Mouse (Mus musculus): ENCODE measurements around the gene Scamp4. TPM values are rescaled to one million over a fixed set of nuclear protein-coding genes. Genes with fewer than 3 reads are reported as not detected.

The Scamp4 gene
- polyA plus RNA-seq, 1 experiment: 94.8 TPM

DNA sequence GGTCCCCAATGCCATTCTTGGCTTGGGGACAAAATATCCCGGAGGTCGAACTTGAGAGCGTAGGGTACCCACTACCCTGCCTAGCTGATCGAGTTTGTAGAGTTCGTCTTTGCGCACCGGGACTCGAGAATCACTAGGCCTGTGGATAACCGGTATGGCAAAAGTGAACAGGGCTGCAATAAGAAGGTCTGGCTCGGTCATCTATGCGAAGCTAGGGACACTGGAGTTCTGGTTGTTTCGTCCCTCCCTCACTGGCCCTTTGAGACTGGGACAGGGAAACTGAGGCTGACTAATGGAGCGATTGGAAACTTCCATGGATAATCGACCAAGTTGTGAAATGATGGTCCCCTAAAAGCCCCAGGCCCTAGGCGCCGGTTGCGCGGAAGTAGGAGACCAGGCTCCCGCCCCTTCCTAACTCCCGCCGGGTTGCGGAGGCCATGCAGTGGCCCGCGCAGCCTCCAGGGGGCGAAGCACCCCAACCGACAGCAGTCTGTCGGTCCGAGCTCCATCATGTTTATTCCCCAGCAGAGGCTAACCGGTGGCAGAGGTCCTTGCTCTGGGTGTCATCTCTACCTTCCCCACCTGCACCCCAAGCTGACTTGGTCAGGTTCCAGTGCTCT, 24.4 kb upstream of the Scamp4 start:
- Histone ChIP-seq H3K27ac (ENCODE audit: insufficient read depth, low read length) (peak overlapping the region; percentile 93), H3K27me3 (ENCODE audit: control insufficient read depth, insufficient read depth, low read length) (no peaks in the 10 kb centered on the region), H3K4me1 (ENCODE audit: control insufficient read depth, insufficient read depth, insufficient read length) (peaks cover 11% of the 10 kb centered on the region; the same call in 1 of the 2 replicates), H3K36me3 (ENCODE audit: control insufficient read depth, insufficient read depth, low read length) (no peaks in the 10 kb centered on the region; the same call in 1 of the 2 replicates), H3K4me3 (ENCODE audit: extremely low read depth, insufficient read depth, insufficient read length) (peak overlapping the region; percentile 82)
- peak; percentile 93 for TF ChIP-seq CTCF (IDR thresholded peaks at IDR 0.05; ENCODE audit: extremely low read depth, insufficient read depth, insufficient read length, insufficient replicate concordance)
- TF ChIP-seq POLR2A (IDR thresholded peaks at IDR 0.05; ENCODE audit: low read depth, low read length): no peak; the same call in 1 of the 2 replicates
- under 1% methylated on average over 29 of the region's 29 CpGs for WGBS
- DNase-seq (ENCODE audit: low read depth in 1 of 2, low spot score in 2 of 2): peak; percentile 79 to 83

GRCm38 (mm10) chr10:80578911-80579310, 23.8 kb upstream of the Scamp4 start:
- Histone ChIP-seq H3K4me3 (ENCODE audit: extremely low read depth, insufficient read depth, insufficient read length) (peak overlapping the region; percentile 41; the same call in 1 of the 2 replicates), H3K36me3 (ENCODE audit: control insufficient read depth, insufficient read depth, low read length) (peaks cover 4% of the 10 kb centered on the region), H3K4me1 (ENCODE audit: control insufficient read depth, insufficient read depth, insufficient read length) (peaks cover 11% of the 10 kb centered on the region; the same call in 1 of the 2 replicates), H3K27ac (ENCODE audit: insufficient read depth, low read length) (peak overlapping the region; percentile 70), H3K27me3 (ENCODE audit: control insufficient read depth, insufficient read depth, low read length) (no peaks in the 10 kb centered on the region)
- TF ChIP-seq POLR2A (IDR thresholded peaks at IDR 0.05; ENCODE audit: low read depth, low read length) (no peak), CTCF (IDR thresholded peaks at IDR 0.05; ENCODE audit: extremely low read depth, insufficient read depth, insufficient read length, insufficient replicate concordance) (peak; percentile 53; the same call in 1 of the 2 replicates)
- 7% methylated on average over 8 of the region's 8 CpGs for WGBS
- peak; percentile 78 to 88 for DNase-seq (ENCODE audit: low read depth in 1 of 2, low spot score in 2 of 2)

- WGBS: 67% methylated on average over 5 of the region's 5 CpGs
- TF ChIP-seq CTCF (IDR thresholded peaks at IDR 0.05; ENCODE audit: extremely low read depth, insufficient read depth, insufficient read length, insufficient replicate concordance): no peak
- TF ChIP-seq POLR2A (IDR thresholded peaks at IDR 0.05; ENCODE audit: low read depth, low read length): no peak
These were observed 19.6 kb upstream of the Scamp4 start for GRCm38 (mm10) chr10:80583047-80583446.

GRCm38 (mm10) chr10:80584045-80584488, 18.6 kb upstream of the Scamp4 start:
- no peak for DNase-seq (ENCODE audit: low read depth in 1 of 2, low spot score in 2 of 2)
- 75% methylated on average over 12 of the region's 12 CpGs for WGBS
- peaks cover 19% of the 10 kb centered on the region for H3K36me3 ChIP-seq (ENCODE audit: control insufficient read depth, insufficient read depth, low read length)
- no peak for TF ChIP-seq CTCF (IDR thresholded peaks at IDR 0.05; ENCODE audit: extremely low read depth, insufficient read depth, insufficient read length, insufficient replicate concordance)
- no peak for TF ChIP-seq POLR2A (IDR thresholded peaks at IDR 0.05; ENCODE audit: low read depth, low read length)
- peaks cover 25% of the 10 kb centered on the region for H3K4me1 ChIP-seq (ENCODE audit: control insufficient read depth, insufficient read depth, insufficient read length)
- H3K4me3 ChIP-seq (ENCODE audit: extremely low read depth, insufficient read depth, insufficient read length): no peak overlapping the region
- H3K27ac ChIP-seq (ENCODE audit: insufficient read depth, low read length): no peak overlapping the region
- H3K27me3 ChIP-seq (ENCODE audit: control insufficient read depth, insufficient read depth, low read length): no peaks in the 10 kb centered on the region

More at GRCm38 (mm10) chr10:80583047-80583446, 19.6 kb upstream of the Scamp4 start:
- DNase-seq (ENCODE audit: low read depth in 1 of 2, low spot score in 2 of 2): no peak
- peaks cover 19% of the 10 kb centered on the region for H3K4me1 ChIP-seq (ENCODE audit: control insufficient read depth, insufficient read depth, insufficient read length)
- H3K27me3 ChIP-seq (ENCODE audit: control insufficient read depth, insufficient read depth, low read length): no peaks in the 10 kb centered on the region
- peaks cover 19% of the 10 kb centered on the region for H3K36me3 ChIP-seq (ENCODE audit: control insufficient read depth, insufficient read depth, low read length)
- no peak overlapping the region for H3K27ac ChIP-seq (ENCODE audit: insufficient read depth, low read length)
- H3K4me3 ChIP-seq (ENCODE audit: extremely low read depth, insufficient read depth, insufficient read length): no peak overlapping the region

DNA sequence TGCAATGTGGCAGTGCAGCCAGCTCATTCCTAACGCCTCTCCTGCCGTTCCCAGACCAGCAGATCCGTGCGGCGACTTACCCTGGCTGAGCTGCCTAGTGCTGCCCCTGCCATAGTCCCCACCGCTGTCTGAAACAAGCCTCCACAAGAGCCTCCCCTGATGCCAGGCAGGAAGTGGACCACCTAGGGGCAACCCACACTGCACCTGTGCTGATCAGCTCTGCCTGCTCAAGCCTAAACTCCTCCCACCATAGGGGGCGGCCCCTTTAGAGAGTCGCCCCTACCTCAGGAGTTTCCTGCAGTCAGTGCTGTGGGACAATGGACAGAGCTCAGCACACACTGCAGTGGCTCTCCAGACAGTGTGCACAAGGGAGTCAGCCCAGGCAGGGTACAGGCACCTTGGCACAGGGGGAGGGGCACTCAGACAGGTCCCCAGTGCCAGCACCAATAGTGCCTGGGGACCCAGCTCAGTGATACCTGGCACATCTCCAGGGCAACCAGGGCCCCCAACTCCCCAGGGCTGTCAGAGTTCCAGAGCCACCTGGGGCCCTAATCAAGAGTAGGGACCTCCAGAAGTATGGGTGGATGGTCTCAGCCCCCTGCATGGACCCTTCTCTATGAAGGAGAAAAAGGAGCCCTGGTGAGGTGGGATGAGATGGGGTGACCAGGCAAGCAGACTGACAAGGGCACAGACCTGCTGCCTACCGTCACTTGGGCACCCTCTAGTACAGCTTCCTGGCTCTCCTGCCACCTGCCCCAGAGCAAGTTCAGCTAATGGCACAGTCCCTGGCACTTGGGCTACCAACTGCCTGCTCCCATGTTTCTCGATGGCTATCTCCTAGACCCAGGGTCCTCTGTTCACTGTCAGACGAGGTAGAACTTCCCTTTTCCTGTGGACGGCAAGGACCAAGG, 17.8 kb upstream of the Scamp4 start:
- Histone ChIP-seq H3K27me3 (ENCODE audit: control insufficient read depth, insufficient read depth, low read length) (no peaks in the 10 kb centered on the region), H3K27ac (ENCODE audit: insufficient read depth, low read length) (no peak overlapping the region), H3K4me1 (ENCODE audit: control insufficient read depth, insufficient read depth, insufficient read length) (peaks cover 26% of the 10 kb centered on the region), H3K4me3 (ENCODE audit: extremely low read depth, insufficient read depth, insufficient read length) (no peak overlapping the region), H3K36me3 (ENCODE audit: control insufficient read depth, insufficient read depth, low read length) (peaks cover 19% of the 10 kb centered on the region)
- WGBS: 71% methylated on average over 12 of the region's 12 CpGs
- DNase-seq (ENCODE audit: low read depth in 1 of 2, low spot score in 2 of 2): no peak
- TF ChIP-seq CTCF (IDR thresholded peaks at IDR 0.05; ENCODE audit: extremely low read depth, insufficient read depth, insufficient read length, insufficient replicate concordance): no peak
- TF ChIP-seq POLR2A (IDR thresholded peaks at IDR 0.05; ENCODE audit: low read depth, low read length): no peak

- no peak for DNase-seq (ENCODE audit: low read depth in 1 of 2, low spot score in 2 of 2)
- Histone ChIP-seq H3K27me3 (ENCODE audit: control insufficient read depth, insufficient read depth, low read length) (no peaks in the 10 kb centered on the region), H3K4me1 (ENCODE audit: control insufficient read depth, insufficient read depth, insufficient read length) (peaks cover 26% of the 10 kb centered on the region), H3K27ac (ENCODE audit: insufficient read depth, low read length) (no peak overlapping the region), H3K36me3 (ENCODE audit: control insufficient read depth, insufficient read depth, low read length) (peaks cover 19% of the 10 kb centered on the region), H3K4me3 (ENCODE audit: extremely low read depth, insufficient read depth, insufficient read length) (no peak overlapping the region)
- TF ChIP-seq CTCF (IDR thresholded peaks at IDR 0.05; ENCODE audit: extremely low read depth, insufficient read depth, insufficient read length, insufficient replicate concordance): no peak
- no peak for TF ChIP-seq POLR2A (IDR thresholded peaks at IDR 0.05; ENCODE audit: low read depth, low read length)
- 90% methylated on average over 8 of the region's 8 CpGs for WGBS
These were observed 17.1 kb upstream of the Scamp4 start for GRCm38 (mm10) chr10:80585581-80585980.
